Mouse (Mus musculus) C2C12 (cell line): ENCODE data around the gene Nat9.

Experiments used
- CEBPB ChIP-seq: IDR thresholded peaks from one replicate; pipeline ENCODE4 v1.6.1; 2011; ENCODE audit warnings: low read depth, mild to moderate bottlenecking, control low read depth, moderate library complexity
- CTCF ChIP-seq: IDR thresholded peaks from one replicate; pipeline ENCODE4 v1.5.1; 2011; ENCODE audit not compliant: control insufficient read depth, insufficient read depth, insufficient read length
- MYOD1 ChIP-seq: IDR thresholded peaks from one replicate; pipeline ENCODE4 v1.6.1; 2011; ENCODE audit warnings: low read depth; ENCODE audit not compliant: control insufficient read depth, insufficient read length
- MYOG ChIP-seq: IDR thresholded peaks from one replicate; pipeline ENCODE4 v1.6.1; 2011; ENCODE audit not compliant: control insufficient read depth, insufficient read length; ENCODE audit errors: extremely low read depth
- USF1 ChIP-seq: IDR thresholded peaks from one replicate; pipeline ENCODE4 v1.6.1; 2011; ENCODE audit warnings: low read depth, mild to moderate bottlenecking, control low read depth, moderate library complexity

GRCm38 (mm10) chr11:115177559-115178195, 10.0 kb downstream of the Nat9 start:
- TF ChIP-seq CTCF = no peak
- no peak for TF ChIP-seq CEBPB
- no peak for TF ChIP-seq MYOG
- no peak for TF ChIP-seq USF1
- TF ChIP-seq MYOD1 = no peak
